Mouse (Mus musculus) skeletal muscle tissue, adult 2 months (tissue): ENCODE data around the gene Fpr1.
A peak's percentile ranks its signal among the peaks of the same experiment; 100 is the strongest.
"Not testable (repeated sequence)": the region's sequence is repeated elsewhere in the genome, so short reads cannot be mapped to it uniquely, and the experiment has no call there.

Experiments used
- DNase-seq: peaks from one replicate; pipeline ENCODE4 v3.0.0-alpha.2; 2012; ENCODE audit warnings: low read depth, low spot score

Fpr1 gene

DNA sequence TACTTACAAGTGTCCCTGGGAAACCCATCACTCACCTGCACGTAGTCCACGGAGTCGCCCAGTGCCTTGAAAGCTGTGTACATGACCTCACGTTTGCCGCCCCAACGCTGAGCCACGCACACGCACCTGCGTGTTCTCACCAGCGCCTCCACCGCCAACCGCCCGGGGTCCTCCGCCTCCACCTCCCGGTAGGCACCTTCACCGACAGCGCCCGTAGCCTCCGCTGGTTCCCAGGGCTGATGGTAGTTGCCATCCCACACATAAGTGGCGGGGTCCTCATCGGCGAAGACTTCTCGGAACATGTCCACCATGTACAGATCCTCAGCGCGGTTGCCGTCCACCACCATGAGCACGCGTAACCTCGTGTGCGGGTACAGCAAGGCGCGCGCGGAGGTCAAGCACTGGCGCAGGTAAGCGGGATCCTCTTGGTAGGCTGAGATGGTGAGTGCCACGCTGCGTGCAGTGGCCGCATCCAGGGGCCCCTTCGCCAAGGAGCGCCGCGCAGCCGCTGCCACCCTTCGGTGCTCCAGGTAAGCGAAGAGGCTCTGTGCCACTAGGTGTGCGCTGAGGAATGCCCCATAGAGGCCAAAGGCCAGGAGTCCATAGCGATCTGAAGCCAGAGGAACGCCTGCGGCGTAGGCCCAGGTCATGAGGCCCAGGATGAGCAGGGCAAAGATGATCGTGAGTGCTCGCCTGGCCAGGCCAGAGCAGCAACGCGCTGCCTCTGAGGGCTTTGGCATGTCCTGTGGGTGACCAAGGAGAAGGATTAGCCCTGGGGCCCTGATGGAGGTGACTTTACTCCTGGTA lies 33.6 kb downstream of the Fpr1 start:
- DNase-seq: no peak

- no peak for DNase-seq
Observed at GRCm38 (mm10) chr17:17848988-17849387, 34.8 kb downstream of the Fpr1 start.

GRCm38 (mm10) chr17:17845187-17846027 lies 38.3 kb downstream of the Fpr1 start:
- no peak for DNase-seq

GRCm38 (mm10) chr17:17844606-17845005 lies 39.1 kb downstream of the Fpr1 start:
- not testable (repeated sequence) for DNase-seq

DNA sequence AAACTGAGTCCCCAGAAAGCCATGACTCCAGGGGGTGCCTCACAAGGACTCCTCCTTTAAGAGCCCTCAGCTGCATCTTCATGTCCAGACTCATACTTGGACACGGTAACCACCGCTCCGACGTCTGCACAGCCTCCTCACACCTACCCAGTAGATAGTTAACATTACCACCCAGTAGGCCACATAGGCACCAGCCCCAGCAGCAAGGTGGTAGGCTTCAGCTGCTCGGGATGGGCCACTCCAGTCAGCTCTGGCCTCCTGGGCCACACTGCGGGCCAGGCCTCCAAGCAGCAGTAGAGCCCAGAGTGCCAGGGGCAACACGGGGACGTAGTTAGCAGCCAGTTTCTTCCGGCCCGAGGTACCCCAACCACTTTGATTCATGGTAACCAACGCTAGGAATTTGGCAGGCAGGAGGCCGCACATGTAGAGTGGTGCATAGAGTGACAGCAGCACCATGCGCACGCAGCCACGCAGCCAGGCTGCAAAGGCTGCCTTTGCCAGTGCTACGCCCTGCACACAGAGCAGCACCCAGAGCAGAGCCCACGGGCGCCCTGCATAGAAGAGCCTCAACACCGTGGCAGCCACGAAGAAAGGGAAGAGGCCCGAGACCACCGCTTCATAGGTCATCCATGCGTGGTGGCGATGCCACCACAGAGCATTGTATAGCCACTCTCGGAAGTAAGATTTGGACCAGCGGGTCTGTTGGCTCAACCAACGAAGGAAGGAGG lies 40.0 kb downstream of the Fpr1 start:
- no peak for DNase-seq

GRCm38 (mm10) chr17:17840796-17841195 lies 42.9 kb downstream of the Fpr1 start:
- no peak for DNase-seq

DNA sequence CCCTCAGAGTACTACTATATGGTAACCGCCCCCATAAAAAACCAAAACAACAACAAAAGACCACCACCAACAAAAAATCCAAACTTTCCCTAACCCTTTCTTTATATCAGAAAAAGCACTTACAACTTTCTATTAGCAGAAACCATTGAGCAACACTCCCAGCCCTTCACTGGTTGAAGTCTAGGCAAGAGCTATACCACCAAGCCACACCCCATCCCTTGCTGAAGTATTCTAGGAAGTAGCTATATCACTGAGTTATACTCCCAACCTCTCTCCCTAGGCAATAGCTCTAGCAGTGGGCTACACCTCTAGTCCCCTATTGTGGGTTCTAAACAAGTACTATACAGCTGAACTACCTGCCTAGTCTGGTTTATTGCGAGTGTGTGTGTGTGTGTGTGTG lies 44.5 kb downstream of the Fpr1 start:
- DNase-seq: no peak

- peak; percentile 96 for DNase-seq
Observed at GRCm38 (mm10) chr17:17837919-17838701, 45.6 kb downstream of the Fpr1 start.

DNA sequence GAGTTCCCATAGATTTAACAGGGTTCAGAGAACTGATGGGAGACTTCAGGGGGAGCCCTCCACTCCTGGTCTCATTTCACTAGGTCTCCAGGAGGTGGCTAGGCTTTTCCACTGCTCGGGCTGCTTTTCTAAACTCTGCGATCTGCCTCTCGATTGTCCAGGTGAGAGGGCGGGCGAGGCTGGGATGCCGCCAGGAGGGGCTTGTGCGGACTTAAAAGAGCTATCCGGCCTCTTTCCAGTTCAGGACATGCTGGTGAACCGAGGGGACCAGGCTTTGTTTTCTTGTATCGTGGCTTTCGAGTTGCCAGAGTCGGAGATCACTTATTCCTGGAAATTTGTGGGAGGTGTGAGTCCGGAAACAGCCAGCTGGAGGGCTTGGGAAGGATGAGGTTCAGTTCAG lies 46.3 kb downstream of the Fpr1 start:
- no peak for DNase-seq

GRCm38 (mm10) chr17:17836101-17836500 lies 47.6 kb downstream of the Fpr1 start:
- DNase-seq: no peak

DNA sequence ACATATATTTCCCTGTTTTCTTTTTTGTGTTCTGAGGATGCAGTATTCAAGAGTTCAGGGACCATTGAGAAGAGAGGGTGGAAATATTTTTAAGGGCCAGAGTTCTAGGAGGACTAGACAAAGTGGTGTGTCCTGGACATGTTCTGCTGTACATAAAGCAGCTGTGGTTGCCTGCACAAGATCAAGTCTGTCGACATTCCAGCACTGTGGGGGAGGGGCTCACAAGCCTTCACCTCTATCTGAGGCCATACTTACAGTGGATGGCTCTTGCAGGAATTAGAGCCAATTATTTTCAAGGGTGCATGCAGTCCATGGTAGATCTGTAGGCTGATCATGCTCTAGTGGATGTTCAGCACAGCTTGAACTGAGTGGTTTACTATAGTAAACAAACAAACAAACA lies 48.8 kb downstream of the Fpr1 start:
- no peak for DNase-seq

- DNase-seq: no peak
Observed at GRCm38 (mm10) chr17:17830731-17831130, 53.0 kb downstream of the Fpr1 start.

GRCm38 (mm10) chr17:17829816-17830535 lies 53.8 kb downstream of the Fpr1 start:
- no peak for DNase-seq

- no peak for DNase-seq
Observed at GRCm38 (mm10) chr17:17829052-17829785, 54.5 kb downstream of the Fpr1 start.

DNA sequence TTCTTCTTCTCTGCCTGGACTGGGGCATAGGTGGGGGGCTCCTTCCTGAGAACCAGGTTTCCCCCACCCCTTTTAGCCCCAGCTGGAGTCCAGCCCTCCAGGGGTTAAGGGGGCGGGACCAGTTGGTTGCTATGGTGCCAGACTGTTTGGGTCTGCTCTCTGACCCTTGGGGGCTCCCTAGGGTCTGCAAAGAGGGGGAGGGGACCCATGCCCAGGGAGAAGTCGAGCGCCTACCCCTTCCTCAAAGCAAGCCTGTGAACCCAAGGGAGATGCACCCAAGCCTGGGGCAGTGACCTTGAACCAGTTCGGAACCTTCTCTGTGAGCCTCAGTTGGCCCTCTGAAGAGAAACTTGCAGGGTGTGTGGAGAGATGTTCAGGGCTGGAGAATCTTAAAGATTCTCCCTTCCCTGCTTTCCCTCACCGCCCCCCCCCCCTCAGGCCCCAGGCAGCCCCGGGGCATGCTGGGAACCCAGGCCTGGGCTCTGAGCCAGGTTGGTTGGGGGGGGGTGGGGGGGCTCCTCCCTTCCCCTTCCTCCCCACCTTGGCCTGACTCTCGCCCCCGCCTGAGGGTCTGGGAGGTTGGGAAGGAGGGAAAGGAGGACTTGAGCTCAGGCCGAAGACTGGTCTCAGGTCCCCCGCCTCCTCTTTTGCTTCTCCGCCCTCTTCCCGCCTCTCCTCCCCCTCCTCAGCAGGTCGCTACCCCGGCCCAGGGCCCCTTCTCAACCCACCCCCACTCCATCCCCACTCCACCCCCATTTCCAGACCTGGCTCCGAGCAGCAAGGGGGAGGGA lies 55.4 kb downstream of the Fpr1 start:
- peak; percentile 41 for DNase-seq

GRCm38 (mm10) chr17:17827658-17828190 lies 56.0 kb downstream of the Fpr1 start:
- DNase-seq: no peak

DNA sequence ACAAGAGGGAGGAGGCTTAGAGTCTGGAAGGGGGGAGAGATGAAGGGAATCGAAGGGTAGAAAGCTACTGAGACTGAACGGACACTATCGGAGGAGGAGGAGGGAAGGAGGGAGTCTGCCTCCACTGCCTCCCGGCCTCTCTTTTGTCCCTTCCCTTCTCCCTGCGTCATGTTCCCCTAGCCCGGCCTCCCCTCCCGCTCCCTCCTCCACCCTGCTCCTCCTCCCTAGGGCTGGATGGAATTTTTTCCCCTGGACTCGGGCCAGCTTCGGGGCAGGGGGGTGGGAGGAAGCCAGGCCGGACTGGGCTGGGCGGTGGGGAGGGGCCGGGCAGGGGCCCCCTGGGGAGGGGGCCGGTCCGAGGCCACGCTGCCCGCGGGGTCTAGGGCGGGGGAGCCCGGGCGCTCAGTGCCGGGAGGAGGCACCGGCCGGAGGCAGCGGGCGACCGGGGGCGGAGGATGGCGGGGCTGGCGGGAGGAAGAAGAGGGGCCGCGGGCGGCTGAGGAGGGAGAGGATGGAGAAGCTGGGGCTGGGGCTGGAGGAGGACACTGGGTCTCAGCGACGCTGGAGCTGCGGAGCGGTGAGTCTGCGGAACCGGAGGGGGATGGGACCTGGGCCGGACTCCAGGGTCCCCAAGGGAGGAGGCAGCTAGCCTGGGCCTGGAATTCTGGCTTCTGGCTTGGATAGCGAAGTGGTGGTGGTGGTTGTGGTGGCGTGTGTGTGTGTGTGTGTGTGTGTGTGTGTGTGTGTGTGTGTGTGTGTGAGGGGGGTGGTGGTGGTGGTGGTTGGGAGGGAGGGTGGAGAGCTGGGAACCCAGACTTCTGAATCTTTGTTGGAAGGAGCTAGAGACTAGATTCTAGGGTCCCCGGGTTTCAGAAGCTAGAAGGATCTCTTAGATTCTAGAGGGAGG lies 56.7 kb downstream of the Fpr1 start, which contains the start of gene Spaca6:
Gene Spaca6 (plus strand): TSS at position 408 of the 907 bp plus-strand sequence.
- peak; percentile 92 for DNase-seq
